Mouse (Mus musculus) E14TG2a.4 (cell line): ENCODE measurements at regions not wholly inside any gene's neighbourhood (a gene's known extent, or its start where the extent isn't known, plus 50 kb on each side); places are given as distances from the start of the nearest gene placed in this dataset.

Experiments
- CTCF ChIP-seq: conservative IDR thresholded peaks from 2 replicates; pipeline ENCODE4 v1.5.1; 2014; ENCODE audit warnings: low read length
- NANOG ChIP-seq: IDR thresholded peaks from 2 replicates; pipeline ENCODE4 v1.6.1; 2014; ENCODE audit warnings: borderline replicate concordance, low read length, mixed read lengths
- POU5F1 ChIP-seq: IDR thresholded peaks from 2 replicates; pipeline ENCODE4 v1.6.1; 2014; ENCODE audit warnings: low read length, borderline replicate concordance

- TF ChIP-seq CTCF, result no peak
- TF ChIP-seq NANOG, result no peak
- no peak for TF ChIP-seq POU5F1
These were observed 668.6 kb downstream of the Tbl1xr1 start for GRCm38 (mm10) chr3:22745026-22745425.
